Mouse (Mus musculus): ENCODE results near the gene Vsir. TPM values are rescaled to one million over a fixed set of nuclear protein-coding genes. Genes with fewer than 3 reads are reported as not detected.

Gene Vsir
- total RNA-seq (2014; rRNA removed) = 5.9 and 15.8 TPM in 2 replicates
- 3.4 and 3.7 TPM in 2 replicates for polyA plus RNA-seq (2015; fragmentation: Nextera tagmentation; extraction: Ambion mirVana)

DNA sequence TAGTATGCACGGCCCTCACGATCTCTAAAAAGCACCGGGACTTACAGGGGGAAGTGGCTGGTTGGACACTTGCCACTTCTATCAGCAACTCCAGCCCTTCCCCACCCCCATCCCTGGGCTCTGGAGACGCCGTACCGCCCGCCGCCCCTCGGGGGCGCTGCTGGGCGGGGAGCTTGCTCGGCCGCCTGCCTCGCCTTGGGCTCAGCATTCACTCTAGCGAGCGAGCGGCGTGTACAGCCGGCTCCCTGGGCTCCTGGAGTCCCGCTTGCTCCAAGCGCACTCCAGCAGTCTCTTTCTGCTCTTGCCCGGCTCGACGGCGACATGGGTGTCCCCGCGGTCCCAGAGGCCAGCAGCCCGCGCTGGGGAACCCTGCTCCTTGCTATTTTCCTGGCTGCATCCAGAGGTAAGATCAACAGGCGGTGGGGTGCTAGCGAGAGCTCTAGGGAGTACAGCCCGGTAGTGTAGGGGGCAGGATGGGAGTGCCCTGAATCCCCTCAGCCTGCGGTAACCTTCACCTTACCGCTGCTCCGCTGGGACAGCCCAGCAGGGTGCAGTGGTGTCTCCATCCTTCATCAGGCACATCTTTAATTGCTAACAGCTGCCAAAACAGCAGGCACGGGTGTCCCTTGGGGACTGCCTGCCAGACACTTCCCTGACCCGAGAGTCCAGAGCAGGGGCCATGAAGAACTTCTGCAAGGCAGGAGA lies at the start of gene Vsir:
Vsir (plus strand) TSS at position 151 of the 705 bp plus-strand sequence.
- H3K27me3 ChIP-seq (ENCODE audit: insufficient read depth, low read length) = peaks cover 20% of the 10 kb centered on the region; the same call in 1 of the 2 replicates
- ATAC-seq (ENCODE audit: low FRiP score) (peak; percentile 38; the same call in 1 of the 2 replicates), DNase-seq (ENCODE audit: low spot score) (peak; percentile 58)
- no peak within 1 kb of the TSS for H3K27ac ChIP-seq (ENCODE audit: low read depth, low read length)
- TF ChIP-seq CTCF (IDR thresholded peaks at IDR 0.05) = peak; percentile 65
- no peaks in the 10 kb centered on the region for H3K36me3 ChIP-seq (ENCODE audit: insufficient read depth, low read length)
- peaks cover 5% of the 10 kb centered on the region; the same call in 1 of the 2 replicates for H3K4me1 ChIP-seq (ENCODE audit: insufficient read depth, low read length)
- H3K9ac ChIP-seq (replicated peaks; ENCODE audit: low read length, poor library complexity, severe bottlenecking) = no peak within 1 kb of the TSS
- 2% methylated on average over 36 of the region's 37 CpGs for WGBS
- H3K4me3 ChIP-seq (ENCODE audit: low read depth, low read length) = peak within 1 kb of the TSS; percentile 25
- H3K9me3 ChIP-seq (ENCODE audit: low read length) = no peaks in the 10 kb centered on the region
- H3K4me2 ChIP-seq (ENCODE audit: low read depth, low read length, poor library complexity, severe bottlenecking) = peak within 1 kb of the TSS; percentile 36

DNA sequence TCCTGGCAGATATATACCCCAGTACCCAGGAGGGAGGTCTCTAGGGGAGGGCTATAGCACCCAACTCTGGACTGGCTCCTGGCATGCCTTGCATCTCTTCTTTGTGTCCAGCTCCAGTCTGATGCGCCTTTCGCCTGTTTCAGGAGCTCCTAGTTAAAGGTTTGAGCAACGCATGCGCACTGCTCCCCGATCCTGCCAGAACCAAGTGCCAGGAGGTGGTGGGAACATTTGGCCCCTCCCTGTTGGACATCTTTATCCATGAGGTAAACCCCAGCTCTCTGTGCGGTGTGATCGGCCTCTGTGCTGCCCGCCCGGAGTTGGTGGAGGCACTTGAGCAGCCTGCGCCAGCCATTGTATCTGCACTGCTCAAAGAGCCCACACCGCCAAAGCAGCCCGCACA lies 47.0 kb upstream of the Vsir start:
- 89% methylated on average over 12 of the region's 12 CpGs for WGBS
- peaks cover 73% of the 10 kb centered on the region for H3K36me3 ChIP-seq (ENCODE audit: insufficient read depth, low read length)
- DNase-seq (ENCODE audit: low spot score) = no peak

DNA sequence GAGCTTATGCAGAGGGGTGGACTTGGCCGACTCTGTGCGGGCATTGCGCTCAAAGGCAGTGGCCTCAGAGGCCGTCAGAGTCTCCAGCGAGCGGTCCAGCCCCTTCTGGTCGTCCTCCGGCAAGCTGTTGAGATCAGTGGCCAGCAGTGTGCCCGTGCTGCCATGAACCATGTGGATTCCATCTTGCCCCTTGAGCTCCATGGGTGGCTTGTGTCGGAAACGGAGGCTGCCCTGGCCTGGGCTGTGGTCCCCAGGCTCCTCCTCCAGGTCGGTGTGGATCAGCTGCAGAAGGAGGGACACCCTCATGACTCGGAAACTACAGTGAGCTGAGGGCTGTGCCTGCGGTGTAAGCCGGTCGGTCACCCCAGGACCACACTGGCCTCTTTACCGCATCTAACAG lies 43.2 kb upstream of the Vsir start:
- peaks cover 49% of the 10 kb centered on the region for H3K36me3 ChIP-seq (ENCODE audit: insufficient read depth, low read length)
- whole genome bisulfite sequencing = 82% methylated on average over 17 of the region's 17 CpGs
- no peaks in the 10 kb centered on the region for H3K4me1 ChIP-seq (ENCODE audit: insufficient read depth, low read length)
- no peak overlapping the region for H3K9ac ChIP-seq (replicated peaks; ENCODE audit: low read length, poor library complexity, severe bottlenecking)
- DNase-seq (ENCODE audit: low spot score) (no peak), ATAC-seq (ENCODE audit: low FRiP score) (no peak)
- no peak overlapping the region for H3K4me3 ChIP-seq (ENCODE audit: low read depth, low read length)
- no peak overlapping the region for H3K4me2 ChIP-seq (ENCODE audit: low read depth, low read length, poor library complexity, severe bottlenecking)
- no peaks in the 10 kb centered on the region for H3K27me3 ChIP-seq (ENCODE audit: insufficient read depth, low read length)
- TF ChIP-seq CTCF (IDR thresholded peaks at IDR 0.05) = no peak
- H3K9me3 ChIP-seq (ENCODE audit: low read length) = no peaks in the 10 kb centered on the region
- H3K27ac ChIP-seq (ENCODE audit: low read depth, low read length) = no peak overlapping the region

More for the DNA sequence above, 47.0 kb upstream of the Vsir start:
- no peak overlapping the region for H3K9ac ChIP-seq (replicated peaks; ENCODE audit: low read length, poor library complexity, severe bottlenecking)
- H3K9me3 ChIP-seq (ENCODE audit: low read length) = no peaks in the 10 kb centered on the region
- no peaks in the 10 kb centered on the region for H3K27me3 ChIP-seq (ENCODE audit: insufficient read depth, low read length)
- H3K27ac ChIP-seq (ENCODE audit: low read depth, low read length) = no peak overlapping the region
- ATAC-seq (ENCODE audit: low FRiP score) = no peak
- no peaks in the 10 kb centered on the region for H3K4me1 ChIP-seq (ENCODE audit: insufficient read depth, low read length)
- H3K4me2 ChIP-seq (ENCODE audit: low read depth, low read length, poor library complexity, severe bottlenecking) = no peak overlapping the region
- no peak for TF ChIP-seq CTCF (IDR thresholded peaks at IDR 0.05)
- no peak overlapping the region for H3K4me3 ChIP-seq (ENCODE audit: low read depth, low read length)

DNA sequence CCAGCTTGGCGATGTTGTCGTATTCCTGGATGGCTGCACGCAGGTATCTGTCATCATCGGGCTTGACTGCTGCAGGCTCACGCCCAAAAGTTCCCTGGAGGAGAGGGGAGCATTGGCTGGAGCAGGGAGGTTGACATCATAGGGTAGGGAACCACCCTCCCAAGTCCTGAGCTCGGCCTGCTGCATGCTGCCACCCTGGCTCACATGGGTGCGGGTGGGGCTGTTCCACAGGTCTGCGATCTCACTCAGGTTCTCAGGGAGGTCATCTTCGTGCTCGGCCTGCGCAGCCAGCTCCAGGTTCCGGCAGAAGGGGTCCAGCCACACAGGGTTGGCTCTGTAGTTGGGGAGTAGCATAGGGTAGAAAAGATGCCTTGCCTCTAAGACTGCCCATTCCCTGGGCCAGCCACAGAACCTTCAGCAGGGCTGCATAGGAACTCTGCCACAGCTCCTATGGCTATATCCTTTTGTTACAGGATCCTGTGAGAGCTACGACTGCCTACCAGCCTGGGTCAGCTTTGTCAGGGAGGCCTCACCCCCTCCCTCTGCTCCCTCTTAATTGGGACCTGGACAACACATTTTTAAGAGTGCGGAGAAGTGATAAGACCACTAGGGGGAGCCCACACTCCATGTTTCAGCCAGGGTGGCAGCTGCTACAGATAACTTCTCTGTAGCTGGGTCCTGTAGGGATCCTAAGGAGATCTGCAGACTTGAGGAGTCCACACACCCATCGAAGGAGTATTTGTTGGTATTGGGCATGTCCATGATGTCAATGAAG lies 41.6 kb upstream of the Vsir start:
- Histone ChIP-seq H3K27me3 (ENCODE audit: insufficient read depth, low read length) (no peaks in the 10 kb centered on the region), H3K27ac (ENCODE audit: low read depth, low read length) (no peak overlapping the region), H3K36me3 (ENCODE audit: insufficient read depth, low read length) (peaks cover 33% of the 10 kb centered on the region), H3K9me3 (ENCODE audit: low read length) (no peaks in the 10 kb centered on the region), H3K4me1 (ENCODE audit: insufficient read depth, low read length) (no peaks in the 10 kb centered on the region), H3K4me3 (ENCODE audit: low read depth, low read length) (no peak overlapping the region), H3K9ac (replicated peaks; ENCODE audit: low read length, poor library complexity, severe bottlenecking) (no peak overlapping the region), H3K4me2 (ENCODE audit: low read depth, low read length, poor library complexity, severe bottlenecking) (no peak overlapping the region)
- TF ChIP-seq CTCF (IDR thresholded peaks at IDR 0.05) = peak; percentile 95
- 66% methylated on average over 15 of the region's 15 CpGs for WGBS
- DNase-seq (ENCODE audit: low spot score) = peak; percentile 94
- peak; percentile 75 for ATAC-seq (ENCODE audit: low FRiP score)

DNA sequence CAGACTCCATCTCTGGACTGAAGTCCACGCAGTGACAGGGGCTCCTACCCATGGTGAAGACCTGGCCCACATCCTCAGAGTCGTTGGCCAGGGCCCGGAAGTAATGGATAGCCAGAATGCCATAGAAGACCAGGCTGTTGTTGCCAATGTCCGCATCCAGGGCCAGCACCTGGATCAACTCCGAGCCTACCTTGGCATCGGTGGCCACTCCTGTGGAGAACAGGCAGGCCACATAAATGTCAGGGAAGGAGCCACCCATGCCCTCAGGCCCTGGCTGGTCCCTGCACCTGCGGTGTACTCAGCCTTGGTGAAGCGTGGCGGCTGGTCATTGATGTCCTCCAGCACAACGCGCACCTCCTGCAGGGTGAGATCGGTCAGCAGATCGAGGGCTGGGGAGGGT lies 36.0 kb upstream of the Vsir start:
- H3K9ac ChIP-seq (replicated peaks; ENCODE audit: low read length, poor library complexity, severe bottlenecking) = no peak overlapping the region
- ATAC-seq (ENCODE audit: low FRiP score) (no peak), DNase-seq (ENCODE audit: low spot score) (no peak)
- no peak overlapping the region for H3K4me2 ChIP-seq (ENCODE audit: low read depth, low read length, poor library complexity, severe bottlenecking)
- H3K4me1 ChIP-seq (ENCODE audit: insufficient read depth, low read length) = no peaks in the 10 kb centered on the region
- no peak overlapping the region for H3K4me3 ChIP-seq (ENCODE audit: low read depth, low read length)
- WGBS = 94% methylated on average over 13 of the region's 13 CpGs
- TF ChIP-seq CTCF (IDR thresholded peaks at IDR 0.05) = no peak
- no peak overlapping the region for H3K27ac ChIP-seq (ENCODE audit: low read depth, low read length)
- H3K9me3 ChIP-seq (ENCODE audit: low read length) = no peaks in the 10 kb centered on the region
- no peaks in the 10 kb centered on the region for H3K27me3 ChIP-seq (ENCODE audit: insufficient read depth, low read length)
- no peaks in the 10 kb centered on the region for H3K36me3 ChIP-seq (ENCODE audit: insufficient read depth, low read length)

DNA sequence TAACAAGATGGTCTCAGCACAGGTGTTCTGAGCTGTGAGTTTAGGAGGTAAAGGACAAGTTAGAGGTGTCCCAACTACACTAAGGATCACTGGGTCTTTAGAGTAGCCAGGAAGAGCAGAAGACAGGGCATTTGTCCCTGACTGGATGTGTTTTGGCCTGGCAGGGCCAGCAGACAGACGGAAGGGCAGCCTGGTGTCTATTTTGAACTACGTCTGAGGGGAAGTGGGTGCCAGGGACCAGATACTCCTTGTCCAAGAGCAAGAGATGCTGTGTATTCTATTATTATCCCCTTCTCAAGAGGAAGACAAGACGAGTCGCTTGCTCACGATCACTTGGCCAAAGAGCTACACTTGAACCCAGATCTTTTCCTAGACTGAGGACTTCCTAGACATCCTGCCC lies 33.0 kb upstream of the Vsir start:
- no peak for TF ChIP-seq CTCF (IDR thresholded peaks at IDR 0.05)
- ATAC-seq (ENCODE audit: low FRiP score) (no peak), DNase-seq (ENCODE audit: low spot score) (no peak)
- H3K9me3 ChIP-seq (ENCODE audit: low read length) = no peaks in the 10 kb centered on the region
- H3K36me3 ChIP-seq (ENCODE audit: insufficient read depth, low read length) = no peaks in the 10 kb centered on the region
- H3K9ac ChIP-seq (replicated peaks; ENCODE audit: low read length, poor library complexity, severe bottlenecking) = no peak overlapping the region
- no peaks in the 10 kb centered on the region for H3K27me3 ChIP-seq (ENCODE audit: insufficient read depth, low read length)
- no peak overlapping the region for H3K27ac ChIP-seq (ENCODE audit: low read depth, low read length)
- WGBS = 89% methylated on average over 5 of the region's 5 CpGs
- no peak overlapping the region for H3K4me3 ChIP-seq (ENCODE audit: low read depth, low read length)
- H3K4me1 ChIP-seq (ENCODE audit: insufficient read depth, low read length) = no peaks in the 10 kb centered on the region
- no peak overlapping the region for H3K4me2 ChIP-seq (ENCODE audit: low read depth, low read length, poor library complexity, severe bottlenecking)

Data from midbrain, postnatal 0 days (tissue).